Mouse (Mus musculus) myocyte (in vitro differentiated cells): ENCODE data around the gene Pdzd8. TPM values are rescaled to one million over a fixed set of nuclear protein-coding genes. Genes with fewer than 3 reads are reported as not detected.

Experiments used
- H3K27me3 ChIP-seq: one replicate; pipeline ENCODE4 v1.6.1; 2011; ENCODE audit not compliant: control insufficient read depth, insufficient read depth, insufficient read length
- H3K36me3 ChIP-seq: one replicate; pipeline ENCODE4 v1.6.1; 2011; ENCODE audit not compliant: control insufficient read depth, insufficient read depth
- H3K4me2 ChIP-seq: one replicate; pipeline ENCODE4 v1.6.1; 2011; ENCODE audit warnings: low read depth, control low read depth
- H3K4me3 ChIP-seq: one replicate; pipeline ENCODE4 v1.5.1; 2011; ENCODE audit warnings: mild to moderate bottlenecking, control low read depth, moderate library complexity
- H3K79me2 ChIP-seq: one replicate; pipeline ENCODE4 v1.6.1; 2011; ENCODE audit not compliant: control insufficient read depth, insufficient read depth
- H3ac ChIP-seq: one replicate; pipeline ENCODE4 v1.6.1; 2011; ENCODE audit not compliant: control insufficient read depth, insufficient read length
- CEBPB ChIP-seq: IDR thresholded peaks from 2 replicates; pipeline ENCODE4 v1.6.1; 2011; ENCODE audit warnings: mild to moderate bottlenecking, moderate library complexity; ENCODE audit not compliant: poor library complexity, insufficient read depth, severe bottlenecking
- E2F4 ChIP-seq: IDR thresholded peaks from one replicate; pipeline ENCODE4 v1.6.1; 2011; ENCODE audit warnings: mild to moderate bottlenecking, control low read depth, moderate library complexity; ENCODE audit not compliant: insufficient read depth
- MAX ChIP-seq: IDR thresholded peaks from one replicate; pipeline ENCODE4 v1.6.1; 2011; ENCODE audit warnings: low read depth, mild to moderate bottlenecking, control low read depth
- MYOD1 ChIP-seq, 3 experiments: IDR thresholded peaks; one replicate each; pipeline ENCODE4 v1.6.1; 2011; ENCODE audit warnings: control low read depth in 2 of 3, low read depth in 2 of 3, mild to moderate bottlenecking in 2 of 3, moderate library complexity in 1 of 3; ENCODE audit not compliant: insufficient read length in 2 of 3, control insufficient read depth in 1 of 3
- MYOG ChIP-seq, 3 experiments: IDR thresholded peaks; one replicate each; pipeline ENCODE4 v1.6.1; 2011; ENCODE audit warnings: control low read depth in 2 of 3, low read depth in 2 of 3, mild to moderate bottlenecking in 2 of 3; ENCODE audit not compliant: insufficient read length in 2 of 3, control insufficient read depth in 1 of 3, insufficient read depth in 1 of 3
- POLR2A ChIP-seq: IDR thresholded peaks from one replicate; pipeline ENCODE4 v1.6.1; 2011; ENCODE audit warnings: low read depth, mild to moderate bottlenecking, control low read depth, moderate library complexity; ENCODE audit not compliant: insufficient read length
- POLR2AphosphoS2 ChIP-seq: IDR thresholded peaks from one replicate; pipeline ENCODE4 v1.6.1; 2011; ENCODE audit warnings: low read depth, control low read depth; ENCODE audit not compliant: insufficient read length
- REST ChIP-seq: IDR thresholded peaks from one replicate; pipeline ENCODE4 v1.6.1; 2011; ENCODE audit warnings: mild to moderate bottlenecking, control low read depth, moderate library complexity; ENCODE audit not compliant: insufficient read depth, insufficient read length
- SRF ChIP-seq: IDR thresholded peaks from one replicate; pipeline ENCODE4 v1.6.1; 2011; ENCODE audit warnings: low read depth; ENCODE audit not compliant: control insufficient read depth, insufficient read length
- TCF12 ChIP-seq: IDR thresholded peaks from one replicate; pipeline ENCODE4 v1.6.1; 2011; ENCODE audit warnings: mild to moderate bottlenecking, control low read depth; ENCODE audit not compliant: poor library complexity, insufficient read depth, severe bottlenecking
- TCF3 ChIP-seq: IDR thresholded peaks from one replicate; pipeline ENCODE4 v1.6.1; 2011; ENCODE audit warnings: low read depth, control low read depth; ENCODE audit not compliant: insufficient read length
- USF1 ChIP-seq: IDR thresholded peaks from one replicate; pipeline ENCODE4 v1.6.1; 2011; ENCODE audit warnings: low read depth, mild to moderate bottlenecking, control low read depth, moderate library complexity
- polyA plus RNA-seq: library from polyadenylated mRNA; unstranded; fragments of >200 nt; fragmentation: generic; extraction: Trizol; gene quantifications from one replicate; pipeline ENCODE4 v1.2.1, GENCODE M21; 2012; ENCODE audit warnings: missing spikeins

The Pdzd8 gene
- polyA plus RNA-seq, 1 experiment: 12.2 TPM

DNA sequence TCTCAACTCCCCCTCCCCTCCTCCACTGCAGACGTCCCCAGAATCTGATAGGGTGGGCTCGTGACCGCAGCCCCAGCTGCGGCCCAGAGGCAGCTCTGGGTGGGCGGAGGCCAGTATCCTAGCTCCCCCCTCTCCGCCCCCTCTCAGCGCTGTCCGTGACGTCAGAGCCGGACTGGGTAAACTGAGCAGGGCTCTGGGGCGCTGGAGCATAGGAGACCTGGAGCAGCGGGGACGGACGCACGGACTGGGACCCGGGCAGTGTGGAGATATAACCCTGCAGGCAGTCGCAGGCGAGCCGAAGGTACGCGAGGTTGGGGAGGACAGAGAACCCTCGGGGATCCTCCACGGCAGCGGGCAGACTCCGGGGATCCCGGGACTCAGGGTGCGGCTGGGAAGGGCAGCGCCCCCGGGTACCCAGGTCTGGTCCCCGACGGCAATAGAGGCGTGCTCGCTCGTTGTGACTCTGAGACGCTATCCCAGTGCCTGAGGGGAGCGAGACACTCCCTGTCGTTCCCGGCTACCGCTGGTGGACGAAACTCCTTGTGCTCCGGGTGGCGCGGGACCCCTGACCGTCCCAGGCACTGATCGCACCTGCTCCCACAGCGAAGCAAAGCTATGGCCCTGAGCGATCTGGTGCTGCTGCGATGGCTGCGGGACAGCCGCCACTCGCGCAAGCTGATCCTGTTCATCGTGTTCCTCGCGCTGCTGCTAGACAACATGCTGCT is 84.7 kb downstream of the Pdzd8 start, which contains the start of gene Slc18a2:
Gene Slc18a2 (plus strand): TSS at position 179 of the 725 bp plus-strand sequence.
- Histone ChIP-seq H3K4me2 (no peak within 1 kb of the TSS), H3ac (no peak within 1 kb of the TSS), H3K27me3 (peaks cover 11% of the 10 kb centered on the region), H3K79me2 (no peaks in the 10 kb centered on the region), H3K4me3 (no peak within 1 kb of the TSS), H3K36me3 (no peaks in the 10 kb centered on the region)
- no peak for TF ChIP-seq POLR2A
- no peak for TF ChIP-seq TCF12
- TF ChIP-seq USF1: no peak
- TF ChIP-seq CEBPB: no peak
- TF ChIP-seq SRF: no peak
- TF ChIP-seq MYOG (IDR thresholded peaks at IDR 0.05; ENCODE audit: control insufficient read depth in 1 of 3, insufficient read depth in 1 of 3, insufficient read length in 2 of 3, low read depth in 2 of 3): no peak
- no peak for TF ChIP-seq E2F4
- TF ChIP-seq REST: no peak
- no peak for TF ChIP-seq POLR2AphosphoS2
- TF ChIP-seq TCF3: no peak
- no peak for TF ChIP-seq MAX
- TF ChIP-seq MYOD1 (IDR thresholded peaks at IDR 0.05; ENCODE audit: control insufficient read depth in 1 of 3, insufficient read length in 2 of 3, low read depth in 2 of 3): no peak

DNA sequence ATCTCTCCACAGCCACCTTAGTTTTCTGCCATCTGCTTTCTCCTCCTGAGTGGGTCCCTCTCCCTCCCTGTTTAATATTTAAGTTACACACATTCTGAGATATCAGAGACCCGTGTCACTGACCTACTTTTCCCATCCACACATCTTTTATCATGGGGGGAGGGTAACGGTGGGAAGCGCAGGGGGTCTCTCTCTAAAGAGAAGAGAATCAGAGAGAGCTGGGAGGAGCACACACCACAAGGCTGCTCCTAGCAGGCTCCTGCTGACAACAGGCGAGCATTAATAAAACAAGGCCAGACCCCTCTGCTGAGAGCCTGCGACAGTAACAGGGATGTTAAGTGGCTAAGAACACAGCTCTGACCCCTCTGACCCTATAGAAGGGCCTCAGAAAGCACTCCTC is 85.9 kb downstream of the Pdzd8 start:
- Histone ChIP-seq H3K4me2 (no peak overlapping the region), H3ac (no peak overlapping the region), H3K79me2 (no peaks in the 10 kb centered on the region), H3K36me3 (no peaks in the 10 kb centered on the region), H3K4me3 (no peak overlapping the region), H3K27me3 (peaks cover 11% of the 10 kb centered on the region)
- no peak for TF ChIP-seq REST

DNA sequence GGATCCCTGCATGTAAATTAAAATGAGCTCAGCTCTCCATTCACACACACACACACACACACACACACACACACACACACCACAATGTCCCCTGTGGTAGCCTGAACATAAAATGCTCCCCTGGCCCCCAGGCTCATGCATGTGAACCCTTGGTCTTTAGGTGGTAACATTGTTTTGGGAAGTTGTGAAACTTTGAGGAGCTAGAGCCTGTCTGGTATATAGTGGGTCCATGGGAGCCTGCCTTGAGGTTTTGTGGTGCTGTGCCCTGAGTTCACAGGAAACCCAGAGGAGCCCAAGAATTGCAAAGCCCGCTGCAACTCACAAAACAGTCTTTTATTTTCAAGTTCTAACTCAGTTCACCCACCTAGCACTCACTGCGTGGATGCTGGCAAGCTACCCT is 92.9 kb downstream of the Pdzd8 start:
- Histone ChIP-seq H3K27me3 (no peaks in the 10 kb centered on the region), H3K36me3 (no peaks in the 10 kb centered on the region), H3ac (no peak overlapping the region), H3K4me3 (no peak overlapping the region), H3K79me2 (no peaks in the 10 kb centered on the region), H3K4me2 (no peak overlapping the region)
- no peak for TF ChIP-seq TCF3
- TF ChIP-seq MYOG (IDR thresholded peaks at IDR 0.05; ENCODE audit: control insufficient read depth in 1 of 3, insufficient read depth in 1 of 3, insufficient read length in 2 of 3, low read depth in 2 of 3): no peak
- TF ChIP-seq SRF: no peak
- no peak for TF ChIP-seq USF1
- no peak for TF ChIP-seq E2F4
- TF ChIP-seq MAX: no peak
- TF ChIP-seq CEBPB: no peak
- TF ChIP-seq MYOD1 (IDR thresholded peaks at IDR 0.05; ENCODE audit: control insufficient read depth in 1 of 3, insufficient read length in 2 of 3, low read depth in 2 of 3): no peak
- TF ChIP-seq TCF12: no peak
- no peak for TF ChIP-seq POLR2AphosphoS2
- TF ChIP-seq POLR2A: no peak
- no peak for TF ChIP-seq REST

DNA sequence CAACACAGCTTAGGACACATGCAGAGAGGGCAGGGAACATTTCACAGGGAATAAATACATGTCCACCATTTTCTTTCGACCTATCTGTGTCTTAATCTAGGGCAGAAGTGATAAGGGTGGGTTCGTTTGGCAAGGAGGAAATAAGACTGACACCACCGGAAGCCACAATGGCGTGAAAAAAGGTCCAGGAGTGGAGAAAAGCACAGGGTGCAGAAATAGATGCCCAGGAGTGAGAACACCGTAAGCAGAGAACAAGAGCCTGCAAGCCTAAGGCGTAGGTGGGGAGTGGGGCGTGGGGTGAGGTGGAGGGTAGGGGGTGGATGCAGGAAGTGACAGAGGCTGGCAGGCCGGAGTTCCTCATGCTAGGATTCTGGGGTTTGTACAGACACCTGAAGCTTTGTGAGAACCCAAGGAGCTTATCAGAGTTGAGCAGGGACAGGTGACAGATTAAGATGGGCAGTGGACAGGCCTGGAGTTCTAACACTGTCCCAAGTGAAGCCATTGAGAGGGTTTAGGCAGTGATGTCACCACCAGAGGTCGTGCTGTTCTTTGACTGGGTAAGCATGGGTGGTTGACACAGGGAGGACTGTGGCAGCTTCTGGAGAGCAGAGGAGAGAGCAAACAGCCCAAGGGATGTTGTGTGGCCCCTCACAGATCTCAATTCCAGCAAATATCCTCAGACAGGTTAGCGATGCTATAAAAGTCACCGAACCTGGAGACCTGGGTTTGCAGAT is 96.9 kb downstream of the Pdzd8 start:
- TF ChIP-seq POLR2A (no peak), POLR2AphosphoS2 (no peak), E2F4 (no peak), CEBPB (no peak), REST (no peak), SRF (no peak), TCF12 (no peak), TCF3 (no peak)
- Histone ChIP-seq H3K36me3 (no peaks in the 10 kb centered on the region), H3K4me2 (no peak overlapping the region), H3ac (no peak overlapping the region), H3K27me3 (no peaks in the 10 kb centered on the region), H3K4me3 (no peak overlapping the region), H3K79me2 (no peaks in the 10 kb centered on the region)

DNA sequence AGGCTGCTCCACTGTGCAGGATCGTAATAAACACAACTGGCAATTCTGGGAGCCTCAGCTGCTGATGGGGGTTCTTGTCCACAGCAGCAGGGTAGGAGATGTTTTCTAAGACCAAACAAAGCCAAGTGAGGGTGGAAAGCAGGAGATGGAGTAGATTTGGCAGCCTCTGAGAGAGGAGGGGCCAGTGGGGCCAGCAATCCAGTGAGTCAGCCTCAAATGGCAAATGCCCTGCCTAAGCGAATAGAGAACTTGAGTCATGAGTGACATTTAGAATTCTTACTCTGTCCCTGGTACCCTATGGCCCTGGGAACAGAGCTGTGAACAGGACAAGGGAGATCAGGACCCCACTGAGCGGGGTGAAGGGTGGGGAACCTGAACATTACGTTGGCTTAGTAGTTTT is 97.4 kb downstream of the Pdzd8 start:
- TF ChIP-seq CEBPB (no peak), POLR2AphosphoS2 (no peak), MAX (no peak), REST (no peak), SRF (no peak), POLR2A (no peak), MYOD1 (IDR thresholded peaks at IDR 0.05; ENCODE audit: control insufficient read depth in 1 of 3, insufficient read length in 2 of 3, low read depth in 2 of 3) (no peak), TCF12 (no peak), USF1 (no peak), TCF3 (no peak)
- Histone ChIP-seq H3K36me3 (no peaks in the 10 kb centered on the region), H3ac (no peak overlapping the region), H3K27me3 (no peaks in the 10 kb centered on the region), H3K79me2 (no peaks in the 10 kb centered on the region), H3K4me3 (no peak overlapping the region), H3K4me2 (no peak overlapping the region)
